Mouse (Mus musculus) ES-CJ7 (cell line): Measurements from ENCODE around the gene Mfap4.

ENCODE experiments used
- DNase-seq: peaks from one replicate; pipeline ENCODE4 v3.0.0; 2011; ENCODE audit warnings: low read depth, low spot score

Mfap4 gene

GRCm38 (mm10) chr11:61484613-61485540, at the start of gene Mfap4:
Mfap4 (plus strand) TSS chr11:61485431.
- no peak for DNase-seq

GRCm38 (mm10) chr11:61436298-61436697, 48.9 kb upstream of the Mfap4 start:
- no peak for DNase-seq

GRCm38 (mm10) chr11:61439170-61439569, 46.1 kb upstream of the Mfap4 start:
- DNase-seq: no peak

GRCm38 (mm10) chr11:61440416-61440815, 44.8 kb upstream of the Mfap4 start:
- no peak for DNase-seq

- no peak for DNase-seq
Measured at GRCm38 (mm10) chr11:61441670-61442069, 43.6 kb upstream of the Mfap4 start.

GRCm38 (mm10) chr11:61443807-61444206, 41.4 kb upstream of the Mfap4 start:
- DNase-seq: no peak

- DNase-seq: peak; percentile 81
Measured at GRCm38 (mm10) chr11:61447296-61447695, 37.9 kb upstream of the Mfap4 start.

- no peak for DNase-seq
Measured at GRCm38 (mm10) chr11:61448041-61448440, 37.2 kb upstream of the Mfap4 start.

GRCm38 (mm10) chr11:61448599-61449225, 36.5 kb upstream of the Mfap4 start:
- DNase-seq: no peak

- peak; percentile 67 for DNase-seq
Measured at GRCm38 (mm10) chr11:61449499-61450292, 35.5 kb upstream of the Mfap4 start.

GRCm38 (mm10) chr11:61464071-61464470, 21.2 kb upstream of the Mfap4 start:
- DNase-seq: no peak

- DNase-seq: no peak
Measured at GRCm38 (mm10) chr11:61465422-61465821, 19.8 kb upstream of the Mfap4 start.

GRCm38 (mm10) chr11:61468534-61468933, 16.7 kb upstream of the Mfap4 start:
- DNase-seq: no peak

- no peak for DNase-seq
Measured at GRCm38 (mm10) chr11:61469317-61469917, 15.8 kb upstream of the Mfap4 start.

GRCm38 (mm10) chr11:61470880-61471279, 14.4 kb upstream of the Mfap4 start:
- DNase-seq: no peak

GRCm38 (mm10) chr11:61473630-61474029, 11.6 kb upstream of the Mfap4 start:
- no peak for DNase-seq

- peak; percentile 29 for DNase-seq
Measured at GRCm38 (mm10) chr11:61476786-61477382, 8.3 kb upstream of the Mfap4 start.

- no peak for DNase-seq
Measured at GRCm38 (mm10) chr11:61477566-61478508, 7.4 kb upstream of the Mfap4 start.

- DNase-seq: no peak
Measured at GRCm38 (mm10) chr11:61478788-61479187, 6.4 kb upstream of the Mfap4 start.
